Mouse (Mus musculus): ENCODE results near the gene Sesn2.

DNA sequence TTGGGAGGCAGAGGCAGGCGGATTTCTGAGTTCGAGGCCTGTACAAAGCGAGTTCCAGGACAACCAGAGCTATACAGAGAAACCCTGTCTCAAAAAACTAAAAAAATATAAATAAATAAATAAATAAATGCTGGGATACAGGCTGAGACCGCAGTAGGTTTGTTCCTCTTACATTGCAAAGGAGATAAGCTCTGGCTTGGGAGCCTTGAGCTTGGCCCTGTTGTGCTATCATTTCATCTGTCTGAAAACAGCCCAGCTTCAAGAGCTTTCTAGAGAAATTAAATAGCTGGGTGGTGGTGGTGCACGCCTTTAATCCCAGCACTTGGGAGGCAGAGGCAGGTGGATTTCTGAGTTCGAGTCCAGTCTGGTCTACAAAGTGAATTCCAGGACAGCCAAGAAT is 8.7 kb downstream of the Sesn2 start:
- TF ChIP-seq CTCF (IDR thresholded peaks at IDR 0.05; ENCODE audit: control insufficient read depth, insufficient read depth, insufficient read length) = no peak
- TF ChIP-seq USF1 (IDR thresholded peaks at IDR 0.05; ENCODE audit: low read depth) = no peak
- no peak for TF ChIP-seq MYOD1 (IDR thresholded peaks at IDR 0.05; ENCODE audit: control insufficient read depth, insufficient read length, low read depth)

All from C2C12 (cell line).